Mouse (Mus musculus): ENCODE measurements around the gene Robo1.

Gene Robo1

GRCm38 (mm10) chr16:72951969-72952368 is 643.9 kb downstream of the Robo1 start:
- no peak for DNase-seq

- DNase-seq, result no peak
These were observed 651.1 kb downstream of the Robo1 start for GRCm38 (mm10) chr16:72959018-72959702.

GRCm38 (mm10) chr16:72959823-72960222 is 651.7 kb downstream of the Robo1 start:
- no peak for DNase-seq

- DNase-seq, result no peak
These were observed 655.7 kb downstream of the Robo1 start for GRCm38 (mm10) chr16:72963782-72964181.

- no peak for DNase-seq
These were observed 659.4 kb downstream of the Robo1 start for GRCm38 (mm10) chr16:72967509-72967908.

GRCm38 (mm10) chr16:72969990-72970389 is 661.9 kb downstream of the Robo1 start:
- DNase-seq, result no peak

GRCm38 (mm10) chr16:72973685-72974084 is 665.6 kb downstream of the Robo1 start:
- no peak for DNase-seq

GRCm38 (mm10) chr16:72974681-72975080 is 666.6 kb downstream of the Robo1 start:
- DNase-seq, result no peak

GRCm38 (mm10) chr16:72976849-72977576 is 668.9 kb downstream of the Robo1 start:
- DNase-seq, result no peak

GRCm38 (mm10) chr16:72979407-72980219 is 671.5 kb downstream of the Robo1 start:
- no peak for DNase-seq

GRCm38 (mm10) chr16:72990376-72991167 is 682.5 kb downstream of the Robo1 start:
- peak; percentile 75 for DNase-seq

GRCm38 (mm10) chr16:72993189-72993588 is 685.1 kb downstream of the Robo1 start:
- no peak for DNase-seq

GRCm38 (mm10) chr16:72993594-72993993 is 685.5 kb downstream of the Robo1 start:
- peak; percentile 76 for DNase-seq

- DNase-seq, result peak; percentile 53
These were observed 687.3 kb downstream of the Robo1 start for GRCm38 (mm10) chr16:72995251-72995954.

GRCm38 (mm10) chr16:72995955-72996535 is 687.9 kb downstream of the Robo1 start:
- DNase-seq, result no peak

- peak; percentile 53 for DNase-seq
These were observed 690.6 kb downstream of the Robo1 start for GRCm38 (mm10) chr16:72998677-72999076.

GRCm38 (mm10) chr16:73002685-73003084 is 694.6 kb downstream of the Robo1 start:
- peak; percentile 55 for DNase-seq

- peak; percentile 57 for DNase-seq
These were observed 696.5 kb downstream of the Robo1 start for GRCm38 (mm10) chr16:73004601-73005000.

- DNase-seq, result peak; percentile 28
These were observed 697.7 kb downstream of the Robo1 start for GRCm38 (mm10) chr16:73005831-73006230.

- DNase-seq, result peak; percentile 65
These were observed 699.3 kb downstream of the Robo1 start for GRCm38 (mm10) chr16:73007434-73007833.

- peak; percentile 16 for DNase-seq
These were observed 703.2 kb downstream of the Robo1 start for GRCm38 (mm10) chr16:73011313-73011712.

- peak; percentile 81 for DNase-seq
These were observed 704.8 kb downstream of the Robo1 start for GRCm38 (mm10) chr16:73012926-73013325.
